Mouse (Mus musculus) small intestine, adult 10 weeks (tissue): Measurements from ENCODE around the gene Sv2c. TPM values are rescaled to one million over a fixed set of nuclear protein-coding genes. Genes with fewer than 3 reads are reported as not detected.

Experiments used
- polyA plus RNA-seq: library from polyadenylated mRNA; stranded (reverse); fragments of 350-450 nt; fragmentation: Illumina TruSeq; extraction: RNeasy Lipid Tissue Mini Kit (QIAGEN cat#74804); gene quantifications from one replicate; pipeline ENCODE4 v1.2.3, GENCODE M21; 2014; ENCODE audit warnings: low replicate concordance

Sv2c gene
- polyA plus RNA-seq: 0.41 TPM

DNA sequence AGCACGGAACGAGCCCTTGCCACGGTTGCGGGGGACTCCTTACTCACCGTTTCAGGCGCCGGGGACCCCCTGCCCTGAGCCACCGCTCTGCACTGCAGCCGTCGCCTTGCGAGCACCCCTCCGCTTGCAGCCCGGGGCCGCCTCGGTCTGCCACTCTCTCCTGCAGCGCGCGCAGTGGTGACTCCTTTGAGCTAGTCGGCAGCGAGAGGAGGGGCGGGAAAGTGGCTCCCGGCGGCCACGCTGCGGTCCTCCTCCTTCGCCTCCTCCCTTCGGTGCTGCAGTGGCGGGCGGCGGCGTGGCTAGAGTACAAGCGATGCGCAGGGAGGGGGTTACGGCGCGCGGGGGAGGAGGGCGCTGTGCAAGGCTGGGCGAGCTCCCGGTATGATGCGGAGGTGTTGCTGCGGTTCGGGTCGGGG is at the start of gene Sv2c:
Sv2c (minus strand) TSS at position 177 of the 416 bp plus-strand sequence.

GRCm38 (mm10) chr13:96081754-96082153 is 50.6 kb downstream of the Sv2c start, which contains the start of gene Gm17190:
TSS of gene Gm17190 (plus strand) at chr13:96082054.

DNA sequence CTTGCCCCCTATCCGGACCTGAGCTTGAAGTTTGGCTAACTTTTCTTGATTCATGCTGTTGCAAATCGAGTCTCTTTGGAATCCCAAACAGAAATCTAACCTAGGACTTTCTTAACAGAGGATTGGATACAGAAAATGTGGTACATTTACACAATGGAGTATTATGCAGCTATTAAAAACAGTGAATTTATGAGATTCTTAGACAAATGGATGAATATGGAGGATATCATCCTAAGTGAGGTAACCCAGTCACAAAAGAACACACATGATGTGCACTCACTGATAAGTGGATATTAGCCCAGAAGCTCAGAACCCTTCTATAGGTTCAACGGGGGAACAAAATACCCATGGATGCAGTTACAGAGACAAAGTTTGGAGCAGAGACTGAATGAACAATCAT is 51.1 kb downstream of the Sv2c start, which contains the start of gene Gm20075:
Gm20075 (minus strand) TSS at position 101 of the 400 bp plus-strand sequence.

Other genes starting within 250 kb of the Sv2c start
- 258 TPM for gene Iqgap2, start 240.7 kb downstream of the Sv2c start, polyA plus RNA-seq
- 9.1 TPM for gene Gm20075, start 51.2 kb downstream of the Sv2c start, polyA plus RNA-seq
- gene Gm17190, start 50.5 kb downstream of the Sv2c start, polyA plus RNA-seq: not detected